In the genomic region with DNA sequence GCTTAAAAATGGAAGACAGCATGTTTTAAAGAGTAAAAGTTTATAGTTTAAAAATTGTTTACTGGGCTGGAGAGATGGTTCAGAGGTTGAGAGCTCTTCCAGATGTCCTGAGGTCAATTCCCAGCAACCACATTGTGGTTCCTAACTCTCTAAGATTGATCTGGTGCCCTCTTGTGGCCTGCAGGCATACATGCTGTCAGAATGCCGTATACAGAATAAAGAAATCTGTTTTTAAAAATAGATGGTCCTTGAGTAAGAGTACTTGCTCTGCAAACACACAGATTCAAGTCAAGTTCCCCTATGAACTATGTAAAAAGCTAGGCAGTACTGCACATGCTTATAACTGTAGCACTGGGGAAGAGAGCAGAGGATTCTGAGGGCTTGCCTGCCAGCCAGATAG, we compare ENCODE assay signal across 12 mouse cellular contexts. TPM values are rescaled to one million over a fixed set of nuclear protein-coding genes. Genes with fewer than 3 reads are reported as not detected.
DNase-seq lines count a peak whose midpoint lies in the region; ATAC-seq and TF ChIP-seq lines count a peak whose summit lies in the region.
"Had no signal": no experiment of that assay in that cellular context is flagged by ENCODE, and none has a peak within 500 bp of the region (broad histone marks: within the 10 kb centered on the region; RNA-seq: fewer than 3 reads in every experiment).

No protein-coding gene starts in this region.

- H3K27ac ChIP-seq in kidney, postnatal 0 days: no peak overlapping the region
- H3K27ac ChIP-seq in kidney, embryonic 16.5 days (ENCODE audit: low read length): no peak overlapping the region
- H3K27ac ChIP-seq: liver, embryonic 15.5 days; neural tube, embryonic 12.5 days had no signal

- 74% methylated on average over 1 of the region's 1 CpGs for WGBS in kidney, postnatal 0 days
- 77% methylated on average over 1 of the region's 1 CpGs for WGBS in kidney, embryonic 16.5 days

- peak; percentile 64 for TF ChIP-seq CTCF in kidney, postnatal 0 days (IDR thresholded peaks at IDR 0.05; ENCODE audit: low read depth)

- H3K4me1 ChIP-seq in kidney, postnatal 0 days (replicated peaks; ENCODE audit: insufficient read depth, low read length): no peaks in the 10 kb centered on the region
- H3K4me1 ChIP-seq in kidney, embryonic 16.5 days (ENCODE audit: insufficient read depth, low read length): no peaks in the 10 kb centered on the region
- H3K4me1 ChIP-seq: liver, embryonic 15.5 days; neural tube, embryonic 12.5 days had no signal

- no peak overlapping the region for H3K4me2 ChIP-seq in kidney, postnatal 0 days (ENCODE audit: low read length)
- no peak overlapping the region for H3K4me2 ChIP-seq in kidney, embryonic 16.5 days (replicated peaks; ENCODE audit: low read depth, low read length)
- H3K4me2 ChIP-seq: liver, embryonic 15.5 days; neural tube, embryonic 12.5 days had no signal

- no peak for ATAC-seq in CD4-positive, CD25-positive, alpha-beta regulatory T cell, adult 4 months
- no peak for ATAC-seq in kidney, postnatal 0 days (replicated peaks; ENCODE audit: low FRiP score, low read depth)
- ATAC-seq in kidney, embryonic 16.5 days (ENCODE audit: low FRiP score, low TSS enrichment): no peak

- DNase-seq in CD4-positive, CD25-positive, alpha-beta regulatory T cell, adult 2 months (ENCODE audit: low read depth, low spot score): peak; percentile 38
- peak; percentile 37 for DNase-seq in kidney, postnatal 0 days (ENCODE audit: low spot score)
- peak; percentile 56 for DNase-seq in ZHBTc4 (ENCODE audit: low read depth, low spot score)
- DNase-seq in lung, postnatal 14 days: peak; percentile 33
- DNase-seq in spleen, postnatal 14 days (ENCODE audit: low spot score in 2 of 2): no peak
- no peak for DNase-seq in yolk sac, embryonic 10.5 days (ENCODE audit: low spot score)
- DNase-seq: cerebellum, adult 11 months; kidney, adult 8-10 months had no signal

- no peak overlapping the region for H3K9ac ChIP-seq in kidney, postnatal 0 days (ENCODE audit: low read depth, low read length)
- H3K9ac ChIP-seq in kidney, embryonic 16.5 days (replicated peaks; ENCODE audit: low read length): no peak overlapping the region
- H3K9ac ChIP-seq: liver, embryonic 15.5 days; neural tube, embryonic 12.5 days had no signal

- peaks cover 47% of the 10 kb centered on the region; the same call in 1 of the 2 replicates for H3K36me3 ChIP-seq in kidney, postnatal 0 days (ENCODE audit: insufficient read depth, low read length)
- H3K36me3 ChIP-seq in kidney, embryonic 16.5 days (ENCODE audit: insufficient read depth, low read length): peaks cover 47% of the 10 kb centered on the region

- no peak overlapping the region for H3K4me3 ChIP-seq in kidney, postnatal 0 days (replicated peaks; ENCODE audit: low read depth, low read length)
- H3K4me3 ChIP-seq in kidney, embryonic 16.5 days (ENCODE audit: low read length): no peak overlapping the region
- H3K4me3 ChIP-seq: liver, embryonic 15.5 days; neural tube, embryonic 12.5 days had no signal

- H3K27me3 ChIP-seq in kidney, postnatal 0 days (ENCODE audit: insufficient read depth, low read length): no peaks in the 10 kb centered on the region
- no peaks in the 10 kb centered on the region for H3K27me3 ChIP-seq in kidney, embryonic 16.5 days (ENCODE audit: insufficient read depth, low read length)
- H3K27me3 ChIP-seq: liver, embryonic 15.5 days; neural tube, embryonic 12.5 days had no signal

- no peaks in the 10 kb centered on the region for H3K9me3 ChIP-seq in kidney, postnatal 0 days (replicated peaks; ENCODE audit: low read length)
- H3K9me3 ChIP-seq in kidney, embryonic 16.5 days (ENCODE audit: low read length): no peaks in the 10 kb centered on the region
- H3K9me3 ChIP-seq: liver, embryonic 15.5 days; neural tube, embryonic 12.5 days had no signal

RNA-seq across cellular contexts. Expression of a gene that starts 43.3 kb away (rescaled TPM):
- 10 to 100 TPM; 77.0 to 78.1 TPM for polyA plus RNA-seq in CD4-positive, CD25-positive, alpha-beta regulatory T cell, adult 4 months (2017; shearing (Covaris generic))
- polyA plus RNA-seq in kidney, postnatal 0 days (2015; fragmentation: Nextera tagmentation; extraction: Ambion mirVana): 96.3 and 99.5 TPM in 2 replicates
- polyA plus RNA-seq in kidney, embryonic 16.5 days (2015; fragmentation: Nextera tagmentation; extraction: Ambion mirVana): 107 and 116 TPM in 2 replicates

RNA-seq across cellular contexts. Expression of a gene that starts 43.3 kb away (rescaled TPM):
- polyA plus RNA-seq in CD4-positive, CD25-positive, alpha-beta regulatory T cell, adult 4 months (2017; shearing (Covaris generic)): 10 to 100 TPM; 40.1 to 46.0 TPM
- 67.3 and 75.8 TPM in 2 replicates for polyA plus RNA-seq in kidney, postnatal 0 days (2015; fragmentation: Nextera tagmentation; extraction: Ambion mirVana)
- 126 and 128 TPM in 2 replicates for polyA plus RNA-seq in kidney, embryonic 16.5 days (2015; fragmentation: Nextera tagmentation; extraction: Ambion mirVana)

Comparison
In these comparisons a context has a peak if more than half of its experiments do, and no peak if none do; other contexts are left out.
1. DNase-seq: peak in CD4-positive, CD25-positive, alpha-beta regulatory T cell, adult 2 months (single experiment), kidney, postnatal 0 days (single experiment), ZHBTc4 (single experiment) and lung, postnatal 14 days (single experiment); none in spleen, postnatal 14 days (0 of 2) and yolk sac, embryonic 10.5 days (single experiment).